Mouse (Mus musculus): ENCODE data around the gene Top3a. TPM values are rescaled to one million over a fixed set of nuclear protein-coding genes. Genes with fewer than 3 reads are reported as not detected.
"Not testable (repeated sequence)": the region's sequence is repeated elsewhere in the genome, so short reads cannot be mapped to it uniquely, and the experiment has no call there.

Gene Top3a
- 1 to 10 TPM; 3.4 to 3.9 TPM for total RNA-seq (2021)
- long read RNA-seq, experiment 1, partial matches to known transcripts, result 0 of 4 reads
- long read RNA-seq, experiment 1, other reads (novel, unspliced or antisense), result 2 of 4 reads
- long read RNA-seq, experiment 2, partial matches to known transcripts, result 0 of 3 reads
- long read RNA-seq, experiment 2, other reads (novel, unspliced or antisense), result 3 of 3 reads

DNA sequence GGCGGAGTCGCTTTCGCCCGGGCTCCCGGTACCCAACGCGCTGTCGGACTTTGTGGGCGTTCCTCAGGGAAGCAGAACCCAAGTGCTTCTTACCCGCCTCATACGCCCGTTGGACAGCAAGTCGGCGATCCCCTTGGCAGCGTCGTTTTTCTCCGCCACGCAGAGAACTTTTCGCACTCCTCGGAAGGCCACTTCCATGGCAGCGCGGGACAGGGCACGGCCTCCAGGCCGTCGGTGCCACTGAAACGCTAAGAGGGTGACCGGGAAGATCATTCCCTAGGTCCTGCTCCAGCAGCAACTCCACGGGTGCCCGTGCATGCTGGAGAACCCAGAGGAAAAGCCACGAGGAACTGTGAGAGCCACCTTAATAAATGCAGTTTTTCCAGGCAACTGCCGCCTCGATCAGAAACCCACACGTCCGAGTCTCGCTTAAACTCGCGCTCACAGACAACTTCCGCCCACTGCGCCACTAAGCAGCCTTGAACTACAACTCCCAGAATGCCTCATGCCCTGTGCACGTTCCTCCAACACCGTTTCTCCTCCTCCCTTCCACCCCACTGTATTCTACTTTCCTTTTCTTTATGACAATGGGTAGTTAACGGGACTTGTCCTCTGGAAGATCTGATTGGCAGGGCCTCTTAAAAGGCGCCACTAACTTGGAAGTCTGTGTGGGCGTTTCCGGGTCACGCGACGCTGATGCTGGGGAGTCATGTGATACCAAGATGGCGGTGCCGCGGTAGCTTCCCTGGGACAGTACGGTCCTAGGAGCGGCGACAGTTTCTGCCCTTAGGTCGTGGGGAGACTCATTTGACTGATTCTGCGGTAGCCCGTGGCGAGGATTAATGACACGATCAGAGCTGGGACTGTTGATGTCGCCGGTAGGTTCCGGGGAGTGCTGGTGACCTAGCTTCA lies at the start of gene Top3a, which contains the start of gene Smcr8:
Gene Top3a, minus strand, starts transcription at position 537 of the 912 bp plus-strand sequence.
Gene Smcr8, plus strand, starts transcription at position 696 of the 912 bp plus-strand sequence.
- DNase-seq (ENCODE audit: low spot score in 2 of 2), result peak; percentile 84 to 94
- intact Hi-C loops (cut with DNase I), result loop anchor here (2.0 to 5.0 kb wide), 2 partner anchors 48 to 55 kb away; partner anchors contain the start of genes Dhrs7b and Mief2

DNA sequence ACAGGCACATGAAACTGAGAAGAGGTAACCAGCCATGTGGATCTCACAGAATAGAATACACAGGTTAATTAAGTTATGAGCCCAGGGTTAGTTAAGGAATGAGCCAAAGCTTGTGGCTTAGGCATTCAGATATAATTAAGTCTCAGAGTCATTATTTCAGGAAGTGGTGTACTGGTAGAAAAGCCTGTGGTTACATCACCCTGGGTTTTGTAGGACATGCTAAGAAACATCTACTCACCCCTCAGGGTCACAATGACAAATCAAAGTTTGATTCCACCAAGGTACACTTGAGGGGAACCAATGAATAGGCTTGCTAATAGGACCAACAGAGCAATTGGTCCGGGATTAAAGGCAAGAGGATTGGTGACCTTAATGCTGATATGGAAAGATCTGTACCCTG lies 49.5 kb upstream of the Top3a start:
- intact Hi-C loops (cut with DNase I), result no loop called here

DNA sequence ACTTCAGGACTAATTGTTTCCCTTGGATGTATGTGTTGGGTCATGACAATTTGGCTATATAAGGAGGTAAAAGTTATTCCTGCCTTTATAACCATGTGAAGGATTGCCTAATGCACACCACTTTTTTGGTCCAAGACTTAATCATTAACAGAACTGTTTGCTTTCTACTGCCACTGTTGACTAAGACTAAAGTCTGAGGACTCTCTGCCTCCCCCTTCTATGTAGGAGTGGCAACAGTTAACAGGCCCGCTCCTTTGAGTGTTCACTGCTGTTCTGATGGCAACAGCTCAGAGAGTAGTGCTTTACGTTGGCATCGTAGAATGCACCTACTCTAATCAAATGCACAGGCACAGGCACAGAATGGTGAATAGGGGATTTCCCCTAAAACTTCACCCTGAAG lies 48.0 kb upstream of the Top3a start:
- intact Hi-C loops (cut with DNase I), result no loop called here
- DNase-seq (ENCODE audit: low spot score in 2 of 2), result no peak

More for the DNA sequence above, 49.5 kb upstream of the Top3a start:
- DNase-seq (ENCODE audit: low spot score in 2 of 2), result no peak

DNA sequence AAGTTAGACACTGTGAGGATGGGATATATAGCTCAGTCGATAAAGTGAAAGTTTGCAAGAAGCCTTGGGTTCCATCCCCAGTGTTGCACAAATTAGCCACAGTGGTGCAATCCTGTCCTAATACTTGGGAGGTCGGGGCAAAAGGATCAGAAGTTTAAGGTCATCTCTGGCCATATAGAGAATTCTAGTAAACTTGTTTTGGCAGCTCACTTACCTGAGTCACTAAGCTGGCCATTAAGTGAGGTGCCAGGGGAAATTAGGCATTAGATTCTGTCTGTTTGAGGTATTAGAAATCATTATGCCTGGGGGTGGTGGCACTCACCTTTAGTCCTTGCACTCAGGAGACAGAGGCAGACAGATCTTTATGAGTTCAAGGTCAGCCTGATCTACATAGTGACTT lies 46.6 kb upstream of the Top3a start:
- DNase-seq (ENCODE audit: low spot score in 2 of 2), result no peak
- intact Hi-C loops (cut with DNase I), result no loop called here

DNA sequence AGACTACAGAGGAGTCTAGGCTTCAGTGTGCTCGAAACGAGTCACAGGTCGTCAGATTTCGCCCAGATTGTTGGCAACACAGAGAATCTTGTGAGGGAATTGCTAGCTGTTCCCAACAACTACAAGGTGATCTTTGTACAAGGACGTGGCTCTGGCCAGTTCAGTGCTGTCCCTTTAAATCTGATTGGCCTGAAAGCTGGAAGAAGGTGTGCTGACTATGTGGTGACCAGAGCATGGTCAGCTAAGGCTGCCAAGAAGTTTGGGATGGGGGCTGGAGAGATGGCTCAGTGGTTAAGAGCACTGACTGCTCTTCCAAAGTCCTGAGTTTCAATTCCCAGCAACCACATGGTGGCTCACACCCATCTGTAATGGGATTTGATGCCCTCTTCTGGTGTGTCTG lies 39.2 kb upstream of the Top3a start:
- DNase-seq (ENCODE audit: low spot score in 2 of 2), result no peak
- intact Hi-C loops (cut with DNase I), result no loop called here

DNA sequence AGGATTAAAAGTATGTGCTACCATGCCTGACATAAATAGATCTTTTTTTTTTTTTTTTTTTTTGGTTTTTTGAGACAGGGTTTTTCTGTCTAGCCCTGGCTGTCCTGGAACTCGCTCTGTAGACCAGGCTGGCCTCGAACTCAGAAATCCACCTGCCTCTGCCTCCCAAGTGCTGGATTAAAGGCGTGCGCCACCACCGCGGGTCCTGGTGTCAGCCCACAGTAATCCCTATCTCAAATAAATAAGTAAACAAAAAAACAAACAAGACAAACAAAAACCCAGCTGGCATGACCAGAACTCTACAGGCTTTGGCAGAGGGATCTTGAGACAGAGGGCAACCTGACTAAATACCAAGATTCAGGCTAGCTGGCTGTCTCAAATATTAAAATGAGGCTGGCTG lies 34.5 kb upstream of the Top3a start, which contains the start of gene Shmt1:
Gene Shmt1, minus strand, starts transcription at position 101 of the 400 bp plus-strand sequence.
- DNase-seq (ENCODE audit: low spot score in 2 of 2); intact Hi-C loops (cut with DNase I): not testable (repeated sequence)

DNA sequence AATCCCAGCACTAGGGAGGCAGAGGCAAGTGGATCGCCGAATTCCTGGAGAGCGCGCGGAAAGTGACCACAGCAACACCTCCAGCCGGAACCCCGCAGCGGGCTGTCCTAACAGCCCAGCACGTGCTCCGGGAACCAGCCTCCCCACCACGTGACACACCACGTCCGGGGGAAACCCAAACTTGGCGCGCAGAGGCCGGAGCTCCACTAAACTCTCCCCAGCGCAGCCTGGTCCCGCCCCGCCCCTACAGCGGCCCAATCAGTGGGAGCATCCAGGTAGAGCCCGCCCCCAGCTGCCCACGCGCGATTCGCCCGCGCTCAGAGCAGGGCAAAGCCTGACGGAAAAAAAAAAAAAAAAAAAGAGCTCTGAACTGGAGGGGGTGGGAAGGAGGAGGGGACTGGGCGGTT lies 33.9 kb upstream of the Top3a start:
- intact Hi-C loops (cut with DNase I), result no loop called here
- DNase-seq (ENCODE audit: low spot score in 2 of 2), result peak; percentile 89 to 91

DNA sequence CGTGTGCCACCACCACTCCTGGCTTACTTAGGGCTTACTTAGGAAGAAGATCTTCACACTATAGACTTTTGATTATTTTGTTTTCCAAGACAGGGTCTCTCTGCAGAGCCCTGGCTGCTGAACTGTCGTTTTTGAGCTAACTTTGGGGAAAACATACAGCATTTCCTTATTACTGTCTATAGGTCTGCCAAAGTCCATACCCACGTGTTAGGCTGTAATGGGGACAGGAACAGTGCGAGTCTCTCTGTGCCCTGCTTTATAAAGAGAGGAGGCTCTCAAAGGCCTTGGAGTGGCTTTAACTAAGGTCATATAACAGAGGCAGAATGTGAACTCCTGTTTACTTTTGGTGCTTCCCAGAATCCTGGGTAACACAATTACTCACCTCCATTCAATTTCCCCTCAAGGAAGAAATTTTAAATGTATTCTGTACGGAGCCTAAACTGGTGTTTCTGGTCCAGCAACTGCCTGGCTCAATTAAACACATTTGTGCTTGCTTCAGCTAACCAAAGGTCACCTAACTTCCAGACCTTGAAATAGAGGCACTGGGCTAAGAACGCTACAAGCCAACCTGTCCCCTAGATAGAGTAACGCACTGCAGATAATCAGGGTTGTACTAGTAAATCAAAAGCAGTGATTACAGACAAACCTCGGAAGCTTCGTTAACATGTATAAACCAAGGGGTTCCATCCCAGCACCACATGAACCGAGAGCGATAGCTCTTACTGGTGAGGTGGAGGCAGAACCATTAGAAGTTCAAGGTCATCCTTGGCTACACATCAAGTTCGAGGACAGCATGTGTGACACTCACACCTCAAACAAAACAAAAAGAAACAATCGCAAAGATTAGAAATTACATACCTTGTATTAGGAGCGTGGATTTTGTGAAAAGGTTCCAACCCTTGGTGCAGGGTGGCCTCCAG lies 33.1 kb upstream of the Top3a start:
- no peak for DNase-seq (ENCODE audit: low spot score in 2 of 2)
- intact Hi-C loops (cut with DNase I), result no loop called here

DNA sequence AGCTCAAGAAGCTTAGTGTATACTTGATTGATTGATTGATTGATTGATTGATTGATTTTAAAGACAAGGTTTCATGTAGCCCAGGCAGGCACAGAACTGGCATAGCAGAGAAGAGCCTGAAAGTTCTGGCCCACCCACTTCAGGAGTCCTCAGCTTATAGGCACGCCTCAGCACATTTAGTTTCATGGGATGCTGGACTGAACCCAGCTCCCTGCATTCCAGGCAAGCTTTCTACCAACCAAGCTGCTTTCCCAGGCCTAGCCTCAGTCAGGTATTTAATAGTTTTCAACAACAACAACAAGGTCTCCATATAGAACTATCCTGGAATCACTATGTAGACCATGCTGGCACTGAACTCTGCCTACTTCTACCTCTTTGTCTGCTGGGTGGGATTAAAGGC lies 32.4 kb upstream of the Top3a start:
- intact Hi-C loops (cut with DNase I), result no loop called here
- no peak for DNase-seq (ENCODE audit: low spot score in 2 of 2)

DNA sequence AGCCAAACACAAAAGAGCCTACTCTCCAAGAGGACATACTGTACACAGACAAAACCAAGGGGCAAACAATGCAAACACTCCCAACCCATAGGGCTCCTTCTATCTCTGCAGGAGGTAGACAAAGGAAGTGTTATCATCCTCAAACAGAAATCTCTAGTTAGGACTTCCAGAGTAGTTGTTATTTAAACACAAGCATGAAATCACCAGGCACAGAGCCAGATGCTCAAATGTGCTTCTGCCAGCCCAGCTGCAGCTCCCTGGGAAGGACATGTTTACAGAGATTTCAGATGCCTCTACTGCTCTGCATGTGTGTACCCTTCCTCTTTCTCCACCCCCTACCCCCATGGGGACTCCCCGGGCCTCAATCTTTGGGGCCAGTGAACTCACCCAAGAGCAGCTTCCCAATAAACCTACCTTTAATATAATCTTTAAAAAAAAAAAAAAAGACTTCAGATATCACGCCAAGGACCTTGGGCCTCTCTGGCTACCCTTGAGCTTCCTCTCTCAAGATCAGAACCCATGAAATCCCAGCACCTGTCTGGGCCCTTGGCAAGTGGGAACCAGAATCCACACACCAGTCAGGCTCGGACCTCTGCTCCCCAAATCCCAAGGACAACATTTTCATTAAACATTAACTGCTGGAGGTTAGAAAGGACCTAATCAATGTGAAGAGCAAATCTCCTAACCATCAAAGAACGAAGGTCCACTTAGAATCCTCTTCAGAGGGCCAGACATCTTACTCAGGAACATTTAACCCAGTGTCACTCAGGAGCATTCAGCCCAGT lies 31.3 kb upstream of the Top3a start:
- intact Hi-C loops (cut with DNase I), result no loop called here
- DNase-seq (ENCODE audit: low spot score in 2 of 2), result peak; percentile 44 to 53

DNA sequence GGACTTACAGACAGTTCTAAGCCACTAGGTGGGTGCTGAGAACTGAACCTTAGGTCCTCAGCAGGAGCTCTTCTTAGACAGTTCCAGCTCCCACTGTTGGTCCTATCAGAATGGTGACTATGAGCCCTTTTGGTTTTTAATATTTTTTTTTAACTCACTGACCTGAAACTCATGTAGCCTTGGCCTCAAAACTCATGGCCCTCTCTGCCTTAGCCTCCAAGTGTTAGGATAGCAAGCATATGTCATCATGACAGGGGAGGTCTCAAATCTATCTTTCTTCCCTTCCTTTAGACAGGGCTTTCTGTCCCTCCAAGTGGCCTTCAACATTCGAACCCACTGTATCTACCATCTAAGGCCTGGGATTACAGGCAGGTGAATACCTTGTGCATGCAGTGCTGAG lies 23.7 kb upstream of the Top3a start:
- intact Hi-C loops (cut with DNase I), result no loop called here
- DNase-seq (ENCODE audit: low spot score in 2 of 2), result no peak

DNA sequence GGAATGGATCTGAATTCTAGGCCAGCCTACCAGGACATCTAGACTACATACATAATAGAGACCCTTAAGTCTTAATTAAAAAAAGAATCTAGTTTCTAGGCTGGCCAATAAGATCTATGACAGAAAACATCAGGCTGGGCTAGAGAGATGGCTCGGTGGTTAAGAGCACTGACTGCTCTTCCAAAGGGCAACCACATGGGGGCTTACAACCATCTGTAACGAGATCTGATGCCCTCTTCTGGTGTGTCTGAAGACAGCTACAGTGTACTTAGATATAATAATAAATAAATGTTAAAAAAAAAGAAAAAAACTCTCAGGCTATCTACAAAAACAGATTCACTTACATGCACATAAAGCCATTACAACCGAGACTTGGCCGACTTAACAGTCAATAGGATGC lies 22.8 kb upstream of the Top3a start:
- intact Hi-C loops (cut with DNase I), result no loop called here

DNA sequence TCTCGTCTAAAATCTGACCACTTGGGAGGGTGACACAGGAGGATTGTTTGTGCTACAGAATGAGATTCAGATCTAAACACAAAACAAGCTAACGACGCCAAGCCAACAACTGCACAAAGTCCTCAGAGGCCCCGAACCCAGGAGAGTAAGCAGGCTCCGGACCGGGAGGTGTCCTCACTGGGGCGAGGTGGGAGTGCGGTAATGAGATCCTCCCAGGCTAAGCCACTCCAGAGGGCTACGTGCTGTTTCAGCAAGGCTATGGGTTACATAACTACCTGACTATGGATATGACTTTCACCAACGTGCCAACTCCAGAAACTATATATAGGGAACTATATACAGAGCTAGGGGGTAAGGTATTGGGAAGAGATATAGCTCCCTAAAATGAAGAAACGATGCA lies 19.2 kb upstream of the Top3a start:
- DNase-seq (ENCODE audit: low spot score in 2 of 2), result no peak
- intact Hi-C loops (cut with DNase I), result no loop called here

More for the DNA sequence above, 22.8 kb upstream of the Top3a start:
- DNase-seq (ENCODE audit: low spot score in 2 of 2), result no peak

DNA sequence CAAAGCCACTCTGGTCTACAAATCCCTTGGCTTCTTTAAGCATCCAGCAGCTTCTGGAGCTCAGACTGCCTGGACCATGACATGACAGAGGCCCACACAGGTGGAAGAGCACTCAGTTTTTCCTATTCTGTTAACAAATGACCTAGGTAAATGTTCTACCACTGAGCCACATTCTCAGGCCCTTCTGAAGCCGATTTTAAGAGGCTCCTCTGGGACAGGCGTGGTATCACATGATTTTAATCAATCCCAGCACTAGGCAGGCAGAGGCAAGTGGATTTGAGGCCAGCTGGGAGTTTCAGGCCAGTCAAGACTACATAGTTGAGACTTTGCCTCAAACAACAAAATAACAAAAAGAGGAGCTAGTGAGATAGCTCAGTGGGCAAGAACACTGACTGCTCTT lies 13.3 kb upstream of the Top3a start:
- DNase-seq (ENCODE audit: low spot score in 2 of 2), result no peak
- intact Hi-C loops (cut with DNase I), result no loop called here

DNA sequence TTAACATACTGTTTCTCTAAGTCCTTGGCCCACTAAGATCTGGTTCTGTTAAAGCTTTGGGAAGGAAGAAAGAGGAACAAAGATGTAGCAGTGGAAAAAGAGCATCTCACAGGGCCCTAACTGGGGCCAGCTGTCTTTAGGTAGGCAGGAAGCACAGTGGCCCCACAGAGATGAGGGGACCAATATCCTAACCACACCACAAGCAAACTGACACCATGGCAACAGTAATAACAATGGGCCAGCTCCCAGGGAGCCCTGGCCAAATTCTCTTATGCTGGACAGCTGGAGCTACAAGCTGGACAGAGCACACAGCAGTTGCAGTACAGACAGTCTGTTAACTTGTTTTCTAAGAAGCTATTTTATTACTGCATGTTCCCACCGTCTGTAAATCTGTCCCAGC lies 10.4 kb upstream of the Top3a start:
- intact Hi-C loops (cut with DNase I), result no loop called here
- no peak for DNase-seq (ENCODE audit: low spot score in 2 of 2)

DNA sequence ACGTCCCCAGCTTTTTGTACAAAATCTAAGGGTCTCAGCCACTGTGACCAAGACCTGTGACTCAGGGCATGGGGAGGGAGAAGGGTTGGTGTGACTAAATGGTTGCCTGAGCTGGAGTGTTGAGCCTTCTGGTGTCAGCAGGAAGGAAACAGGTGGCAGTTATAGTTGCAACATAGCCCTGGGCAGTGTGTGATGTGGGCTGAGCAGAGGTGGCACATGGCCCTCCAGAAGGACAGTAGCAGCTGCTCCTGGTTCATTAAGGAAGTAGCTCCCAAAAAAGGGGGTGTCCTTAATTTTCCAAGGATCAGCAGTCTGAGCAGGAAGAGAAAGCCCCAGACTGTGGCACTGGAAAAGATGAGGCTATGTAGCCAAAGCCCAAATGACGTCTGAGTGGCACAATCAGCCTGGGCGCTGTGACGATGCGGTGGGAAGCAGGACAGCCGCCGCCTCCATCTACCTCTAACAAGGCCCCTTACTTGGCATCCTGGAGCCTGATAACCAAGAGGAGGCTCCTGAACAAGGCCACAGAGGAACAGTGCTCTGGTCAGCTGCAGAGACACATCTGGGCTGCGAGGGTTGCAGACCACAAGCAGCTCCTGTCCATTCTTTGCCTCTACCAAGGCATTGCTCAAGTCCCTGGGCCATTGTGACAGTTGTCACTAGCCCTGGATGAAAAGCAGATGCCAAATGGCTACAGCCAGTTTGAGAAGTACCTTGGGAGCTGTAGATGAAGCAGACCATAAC lies 7.2 kb upstream of the Top3a start:
- intact Hi-C loops (cut with DNase I), result no loop called here
- no peak for DNase-seq (ENCODE audit: low spot score in 2 of 2)

DNA sequence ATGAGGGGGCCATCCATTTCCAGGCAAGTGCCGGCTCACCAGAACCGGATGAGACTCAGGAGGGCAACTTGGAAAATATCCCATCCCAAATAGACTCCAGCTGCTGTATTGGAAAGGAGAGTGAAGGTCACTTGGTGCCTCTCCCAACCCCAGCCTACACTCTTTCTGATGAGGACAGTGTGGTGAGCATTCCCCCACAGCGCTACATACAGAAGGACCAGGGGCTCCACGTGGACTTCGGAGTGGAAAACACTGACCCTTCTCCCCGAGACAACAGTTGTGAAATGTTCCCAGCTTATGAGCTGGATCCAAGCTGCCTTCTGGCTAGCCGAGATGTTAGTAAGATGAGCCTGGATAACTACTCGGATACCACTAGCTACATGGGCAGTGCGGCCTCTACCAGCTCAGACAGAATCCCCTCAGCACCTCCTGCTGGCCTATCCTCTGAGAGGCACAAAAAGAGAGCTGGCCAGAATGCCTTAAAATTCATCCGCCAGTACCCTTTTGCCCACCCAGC lies 2.6 kb upstream of the Top3a start:
- DNase-seq (ENCODE audit: low spot score in 2 of 2), result no peak

More for the DNA sequence above, 2.6 kb upstream of the Top3a start:
- intact Hi-C loops (cut with DNase I), result loop anchor here (5.0 kb wide), 1 partner anchor 53 kb away; the partner anchor contains the start of gene Dhrs7b

Data from left cerebral cortex, postnatal 14 days (tissue).